Mouse (Mus musculus): ENCODE results near the gene Cks1b.

DNA sequence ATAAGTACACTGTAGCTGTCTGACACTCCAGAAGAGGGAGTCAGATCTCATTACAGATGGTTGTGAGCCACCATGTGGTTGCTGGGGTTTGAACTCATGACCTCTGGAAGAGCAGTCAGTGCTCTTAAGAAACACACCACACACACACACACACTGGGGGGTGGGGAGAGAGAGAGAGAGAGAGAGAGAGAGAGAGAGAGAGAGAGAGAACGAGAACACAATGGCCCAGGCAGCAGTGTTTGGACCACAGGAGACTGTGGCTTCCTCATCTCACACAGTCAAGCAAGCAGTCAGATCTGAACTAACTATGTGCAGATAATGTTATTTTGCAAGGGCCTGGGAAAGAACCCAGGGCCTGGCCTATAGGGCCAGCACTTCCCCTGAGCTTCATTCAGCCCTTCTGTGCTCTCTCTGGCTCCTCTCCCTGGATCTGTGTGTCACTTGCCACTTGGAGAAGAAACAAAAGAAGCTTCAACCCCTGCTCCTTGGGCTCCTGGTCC, 37.7 kb upstream of the Cks1b start:
- TF ChIP-seq POU5F1 (IDR thresholded peaks at IDR 0.05; ENCODE audit: borderline replicate concordance, low read length) (no peak), CTCF (conservative IDR thresholded peaks at IDR 0.05; ENCODE audit: low read length) (no peak)
